Mouse (Mus musculus): ENCODE data around the gene Dusp13. TPM values are rescaled to one million over a fixed set of nuclear protein-coding genes. Genes with fewer than 3 reads are reported as not detected.

The Dusp13 gene
- polyA plus RNA-seq, 1 experiment = 0.79 TPM

- TF ChIP-seq POLR2A (IDR thresholded peaks at IDR 0.05; ENCODE audit: borderline replicate concordance, low read depth, low read length) = no peak
- peak; percentile 90 for TF ChIP-seq CTCF (IDR thresholded peaks at IDR 0.05; ENCODE audit: low read depth, low read length)
- Histone ChIP-seq H3K4me1 (ENCODE audit: control insufficient read depth, insufficient read depth, low read length) (peaks cover 48% of the 10 kb centered on the region), H3K4me3 (ENCODE audit: insufficient read depth, low read length) (no peak overlapping the region), H3K27ac (ENCODE audit: insufficient read depth, low read depth, low read length) (no peak overlapping the region)
These were observed 2.7 kb downstream of the Dusp13 start for GRCm38 (mm10) chr14:21748142-21748870.

DNA sequence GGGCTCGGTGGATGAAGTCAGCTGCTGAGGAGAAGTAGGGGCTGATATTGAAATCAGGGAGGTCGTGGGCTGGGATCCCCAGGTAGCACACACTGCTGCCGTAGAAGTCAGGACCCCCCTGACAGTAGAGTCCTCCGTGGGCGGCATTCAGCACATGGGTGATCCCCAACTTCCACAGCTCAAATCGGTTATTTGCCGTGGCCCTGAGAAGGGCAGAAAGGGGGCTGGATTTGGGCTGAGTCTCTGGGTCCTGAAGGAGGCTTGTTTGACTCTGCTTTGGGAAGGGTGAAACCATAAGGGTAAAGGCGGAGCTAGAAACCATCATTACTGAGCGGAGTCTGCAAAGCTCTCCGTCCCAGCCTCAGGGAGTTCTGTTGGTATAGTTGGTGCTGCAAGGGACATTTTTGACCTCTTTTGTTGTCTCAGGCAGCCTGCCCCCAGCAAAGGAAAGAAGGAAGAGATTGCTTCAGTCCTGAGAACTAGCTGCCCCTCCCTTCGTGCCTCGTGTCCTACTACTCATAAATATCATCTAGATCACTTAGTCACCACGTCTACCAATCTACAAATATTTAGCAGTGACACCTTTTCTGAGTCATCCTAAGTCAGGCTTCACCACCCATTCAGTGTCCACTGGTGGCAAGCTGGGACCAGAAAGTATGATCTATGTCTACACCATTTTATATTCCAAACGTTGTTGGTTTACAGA is 3.4 kb downstream of the Dusp13 start:
- Histone ChIP-seq H3K4me3 (ENCODE audit: insufficient read depth, low read length) (no peak overlapping the region), H3K4me1 (ENCODE audit: control insufficient read depth, insufficient read depth, low read length) (peaks cover 46% of the 10 kb centered on the region), H3K27ac (ENCODE audit: insufficient read depth, low read depth, low read length) (no peak overlapping the region)
- no peak for TF ChIP-seq CTCF (IDR thresholded peaks at IDR 0.05; ENCODE audit: low read depth, low read length)
- TF ChIP-seq POLR2A (IDR thresholded peaks at IDR 0.05; ENCODE audit: borderline replicate concordance, low read depth, low read length) = no peak

GRCm38 (mm10) chr14:21746846-21747245 is 4.1 kb downstream of the Dusp13 start:
- no peak overlapping the region for H3K4me3 ChIP-seq (ENCODE audit: insufficient read depth, low read length)

GRCm38 (mm10) chr14:21746251-21746650 is 4.7 kb downstream of the Dusp13 start:
- TF ChIP-seq POLR2A (IDR thresholded peaks at IDR 0.05; ENCODE audit: borderline replicate concordance, low read depth, low read length) (no peak), CTCF (IDR thresholded peaks at IDR 0.05; ENCODE audit: low read depth, low read length) (no peak)
- H3K27ac ChIP-seq (ENCODE audit: insufficient read depth, low read depth, low read length) = no peak overlapping the region
- peaks cover 46% of the 10 kb centered on the region for H3K4me1 ChIP-seq (ENCODE audit: control insufficient read depth, insufficient read depth, low read length)
- no peak overlapping the region for H3K4me3 ChIP-seq (ENCODE audit: insufficient read depth, low read length)

More at GRCm38 (mm10) chr14:21746846-21747245, 4.1 kb downstream of the Dusp13 start:
- TF ChIP-seq POLR2A (IDR thresholded peaks at IDR 0.05; ENCODE audit: borderline replicate concordance, low read depth, low read length) (no peak), CTCF (IDR thresholded peaks at IDR 0.05; ENCODE audit: low read depth, low read length) (no peak)
- peaks cover 46% of the 10 kb centered on the region for H3K4me1 ChIP-seq (ENCODE audit: control insufficient read depth, insufficient read depth, low read length)
- no peak overlapping the region for H3K27ac ChIP-seq (ENCODE audit: insufficient read depth, low read depth, low read length)

DNA sequence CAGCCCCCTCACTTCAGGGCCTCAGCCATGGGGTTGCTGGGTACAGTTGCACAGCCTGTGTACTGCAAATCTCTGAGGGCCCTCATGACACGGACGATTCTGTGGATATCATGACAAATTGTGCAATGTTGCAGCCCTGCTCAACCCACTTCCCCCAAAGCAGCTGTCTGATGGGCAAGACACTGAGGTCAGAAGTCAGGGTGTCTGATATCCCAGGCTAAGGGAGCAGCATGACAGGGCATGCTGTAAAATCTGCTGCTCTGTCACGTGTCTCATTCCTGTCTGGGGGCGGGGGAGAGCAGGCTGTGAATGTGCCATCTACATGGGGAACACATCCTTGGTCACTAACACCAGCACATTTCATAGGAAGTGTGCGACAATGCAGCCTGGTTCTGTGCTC is 5.8 kb downstream of the Dusp13 start:
- Histone ChIP-seq H3K27ac (ENCODE audit: insufficient read depth, low read depth, low read length) (peak overlapping the region; percentile 80), H3K4me1 (ENCODE audit: control insufficient read depth, insufficient read depth, low read length) (peaks cover 45% of the 10 kb centered on the region), H3K4me3 (ENCODE audit: insufficient read depth, low read length) (no peak overlapping the region)
- TF ChIP-seq CTCF (IDR thresholded peaks at IDR 0.05; ENCODE audit: low read depth, low read length) = no peak
- no peak for TF ChIP-seq POLR2A (IDR thresholded peaks at IDR 0.05; ENCODE audit: borderline replicate concordance, low read depth, low read length)

DNA sequence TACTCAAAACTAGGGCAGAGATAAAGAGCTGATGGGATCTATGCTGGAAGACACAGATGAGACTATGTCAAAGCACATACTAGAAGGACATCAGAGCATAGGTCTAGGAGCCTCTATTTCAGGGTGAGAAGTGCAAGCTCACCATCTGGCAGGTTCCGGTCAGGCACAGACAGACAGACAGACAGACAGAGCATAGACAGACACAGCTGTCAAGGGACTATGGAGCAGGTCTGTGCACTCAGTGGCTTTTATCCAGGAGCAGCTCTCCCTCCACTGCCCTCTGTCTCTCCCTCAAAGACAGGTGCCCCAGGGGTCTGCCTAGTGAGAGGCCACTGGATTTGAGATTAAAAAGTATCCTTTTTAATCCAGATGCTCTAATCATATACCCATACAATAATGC is 6.8 kb downstream of the Dusp13 start:
- no peak for TF ChIP-seq CTCF (IDR thresholded peaks at IDR 0.05; ENCODE audit: low read depth, low read length)
- TF ChIP-seq POLR2A (IDR thresholded peaks at IDR 0.05; ENCODE audit: borderline replicate concordance, low read depth, low read length) = no peak
- H3K4me1 ChIP-seq (ENCODE audit: control insufficient read depth, insufficient read depth, low read length) = peaks cover 39% of the 10 kb centered on the region
- H3K4me3 ChIP-seq (ENCODE audit: insufficient read depth, low read length) = no peak overlapping the region
- no peak overlapping the region for H3K27ac ChIP-seq (ENCODE audit: insufficient read depth, low read depth, low read length)

GRCm38 (mm10) chr14:21742441-21742840 is 8.5 kb downstream of the Dusp13 start:
- Histone ChIP-seq H3K4me3 (ENCODE audit: insufficient read depth, low read length) (no peak overlapping the region), H3K27ac (ENCODE audit: insufficient read depth, low read depth, low read length) (no peak overlapping the region), H3K4me1 (ENCODE audit: control insufficient read depth, insufficient read depth, low read length) (peaks cover 29% of the 10 kb centered on the region)
- TF ChIP-seq POLR2A (IDR thresholded peaks at IDR 0.05; ENCODE audit: borderline replicate concordance, low read depth, low read length) = no peak

- Histone ChIP-seq H3K4me1 (ENCODE audit: control insufficient read depth, insufficient read depth, low read length) (peaks cover 22% of the 10 kb centered on the region), H3K27ac (ENCODE audit: insufficient read depth, low read depth, low read length) (no peak overlapping the region), H3K4me3 (ENCODE audit: insufficient read depth, low read length) (no peak overlapping the region)
- peak; percentile 96 for TF ChIP-seq CTCF (IDR thresholded peaks at IDR 0.05; ENCODE audit: low read depth, low read length)
- no peak for TF ChIP-seq POLR2A (IDR thresholded peaks at IDR 0.05; ENCODE audit: borderline replicate concordance, low read depth, low read length)
These were observed 9.2 kb downstream of the Dusp13 start for GRCm38 (mm10) chr14:21741786-21742185.

GRCm38 (mm10) chr14:21741314-21741713 is 9.7 kb downstream of the Dusp13 start:
- no peak overlapping the region for H3K27ac ChIP-seq (ENCODE audit: insufficient read depth, low read depth, low read length)
- TF ChIP-seq CTCF (IDR thresholded peaks at IDR 0.05; ENCODE audit: low read depth, low read length) = no peak
- TF ChIP-seq POLR2A (IDR thresholded peaks at IDR 0.05; ENCODE audit: borderline replicate concordance, low read depth, low read length) = no peak

DNA sequence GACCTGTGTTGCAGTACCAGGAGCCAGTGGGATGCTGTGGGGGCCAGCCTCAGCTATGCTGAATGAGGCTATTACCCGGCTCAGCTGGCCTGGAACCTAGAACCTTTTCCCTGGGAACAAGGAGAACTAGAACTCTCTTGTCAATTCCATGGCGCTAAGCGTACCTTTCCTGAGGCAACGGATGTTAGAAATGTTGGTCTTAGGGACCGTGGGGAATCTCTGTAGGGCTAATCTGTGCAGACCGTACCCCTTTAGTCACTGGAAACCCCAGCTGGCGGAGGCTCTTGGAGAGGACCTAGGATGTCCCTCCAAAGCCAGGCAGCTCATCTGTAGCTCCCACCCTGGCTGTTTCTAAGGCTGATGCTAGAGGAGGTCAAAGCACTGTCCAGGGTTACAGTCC is 10.6 kb downstream of the Dusp13 start:
- H3K4me3 ChIP-seq (ENCODE audit: insufficient read depth, low read length) = no peak overlapping the region
- no peak overlapping the region for H3K27ac ChIP-seq (ENCODE audit: insufficient read depth, low read depth, low read length)
- TF ChIP-seq CTCF (IDR thresholded peaks at IDR 0.05; ENCODE audit: low read depth, low read length) (no peak), POLR2A (IDR thresholded peaks at IDR 0.05; ENCODE audit: borderline replicate concordance, low read depth, low read length) (no peak)
- peaks cover 12% of the 10 kb centered on the region for H3K4me1 ChIP-seq (ENCODE audit: control insufficient read depth, insufficient read depth, low read length)

More at GRCm38 (mm10) chr14:21741314-21741713, 9.7 kb downstream of the Dusp13 start:
- H3K4me1 ChIP-seq (ENCODE audit: control insufficient read depth, insufficient read depth, low read length) = peaks cover 19% of the 10 kb centered on the region
- no peak overlapping the region for H3K4me3 ChIP-seq (ENCODE audit: insufficient read depth, low read length)
